Mouse (Mus musculus): ENCODE measurements around the gene Ppp1r9b.
"Not testable (repeated sequence)": the region's sequence is repeated elsewhere in the genome, so short reads cannot be mapped to it uniquely, and the experiment has no call there.

The Ppp1r9b gene

GRCm38 (mm10) chr11:95000128-95000527 is 9.3 kb downstream of the Ppp1r9b start:
- DNase-seq = no peak

GRCm38 (mm10) chr11:95000548-95000947 is 9.7 kb downstream of the Ppp1r9b start:
- DNase-seq = peak; percentile 48

- DNase-seq = peak; percentile 88
These were observed 10.2 kb downstream of the Ppp1r9b start for GRCm38 (mm10) chr11:95001058-95001457.

- DNase-seq = no peak
These were observed 10.9 kb downstream of the Ppp1r9b start for GRCm38 (mm10) chr11:95001584-95002347.

- no peak for DNase-seq
These were observed 11.9 kb downstream of the Ppp1r9b start for GRCm38 (mm10) chr11:95002705-95003104.

- no peak for DNase-seq
These were observed 13.5 kb downstream of the Ppp1r9b start for GRCm38 (mm10) chr11:95004136-95004936.

- DNase-seq = no peak
These were observed 14.0 kb downstream of the Ppp1r9b start for GRCm38 (mm10) chr11:95004937-95005198.

- no peak for DNase-seq
These were observed 15.2 kb downstream of the Ppp1r9b start for GRCm38 (mm10) chr11:95006038-95006437.

- DNase-seq = peak; percentile 63
These were observed 15.8 kb downstream of the Ppp1r9b start for GRCm38 (mm10) chr11:95006525-95007219.

GRCm38 (mm10) chr11:95007418-95007817 is 16.6 kb downstream of the Ppp1r9b start:
- DNase-seq = no peak

GRCm38 (mm10) chr11:95008661-95009628 is 18.1 kb downstream of the Ppp1r9b start:
- DNase-seq = no peak

GRCm38 (mm10) chr11:95009629-95010014 is 18.8 kb downstream of the Ppp1r9b start, which contains the start of gene Samd14:
Gene Samd14 (plus strand): TSS chr11:95009879.
- peak; percentile 74 for DNase-seq

- DNase-seq = peak; percentile 73
These were observed 19.4 kb downstream of the Ppp1r9b start for GRCm38 (mm10) chr11:95010141-95010739.

GRCm38 (mm10) chr11:95010841-95011403 is 20.1 kb downstream of the Ppp1r9b start:
- not testable (repeated sequence) for DNase-seq

- no peak for DNase-seq
These were observed 20.6 kb downstream of the Ppp1r9b start for GRCm38 (mm10) chr11:95011416-95011815.

GRCm38 (mm10) chr11:95012075-95012474 is 21.2 kb downstream of the Ppp1r9b start:
- no peak for DNase-seq

- DNase-seq = no peak
These were observed 21.7 kb downstream of the Ppp1r9b start for GRCm38 (mm10) chr11:95012487-95012886.

- DNase-seq = no peak
These were observed 24.6 kb downstream of the Ppp1r9b start for GRCm38 (mm10) chr11:95015484-95015883.

GRCm38 (mm10) chr11:95022237-95022992 is 31.6 kb downstream of the Ppp1r9b start:
- no peak for DNase-seq

GRCm38 (mm10) chr11:95023481-95023880 is 32.6 kb downstream of the Ppp1r9b start:
- DNase-seq = no peak
